Mouse (Mus musculus) NIH3T3 (cell line): ENCODE data around the gene Fbxo41.

Experiments used
- DNase-seq: peaks from one replicate; pipeline ENCODE4 v3.0.0-alpha.2; 2012; ENCODE audit warnings: low read depth

Gene Fbxo41

GRCm38 (mm10) chr6:85447351-85447750, 55.4 kb downstream of the Fbxo41 start:
- no peak for DNase-seq

DNA sequence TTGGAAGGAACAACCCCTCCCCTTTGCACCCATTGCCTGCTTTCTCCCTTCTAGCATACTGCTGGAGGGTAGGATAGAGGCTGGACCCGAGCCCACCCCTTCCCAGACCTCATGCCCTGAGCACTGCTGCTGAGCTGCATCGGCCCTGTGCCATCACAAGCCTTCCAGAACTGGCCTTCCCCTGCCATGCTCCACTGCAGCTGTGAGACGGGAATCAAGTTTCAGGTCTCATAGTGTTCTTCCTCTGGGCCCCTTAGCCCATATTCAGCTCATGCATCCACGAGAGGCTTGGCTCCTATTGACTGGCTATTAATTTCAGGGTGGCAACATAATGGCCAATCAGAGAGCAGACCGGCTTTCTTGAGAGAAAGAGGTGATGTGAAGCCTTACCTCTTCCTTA, 57.5 kb downstream of the Fbxo41 start:
- no peak for DNase-seq

DNA sequence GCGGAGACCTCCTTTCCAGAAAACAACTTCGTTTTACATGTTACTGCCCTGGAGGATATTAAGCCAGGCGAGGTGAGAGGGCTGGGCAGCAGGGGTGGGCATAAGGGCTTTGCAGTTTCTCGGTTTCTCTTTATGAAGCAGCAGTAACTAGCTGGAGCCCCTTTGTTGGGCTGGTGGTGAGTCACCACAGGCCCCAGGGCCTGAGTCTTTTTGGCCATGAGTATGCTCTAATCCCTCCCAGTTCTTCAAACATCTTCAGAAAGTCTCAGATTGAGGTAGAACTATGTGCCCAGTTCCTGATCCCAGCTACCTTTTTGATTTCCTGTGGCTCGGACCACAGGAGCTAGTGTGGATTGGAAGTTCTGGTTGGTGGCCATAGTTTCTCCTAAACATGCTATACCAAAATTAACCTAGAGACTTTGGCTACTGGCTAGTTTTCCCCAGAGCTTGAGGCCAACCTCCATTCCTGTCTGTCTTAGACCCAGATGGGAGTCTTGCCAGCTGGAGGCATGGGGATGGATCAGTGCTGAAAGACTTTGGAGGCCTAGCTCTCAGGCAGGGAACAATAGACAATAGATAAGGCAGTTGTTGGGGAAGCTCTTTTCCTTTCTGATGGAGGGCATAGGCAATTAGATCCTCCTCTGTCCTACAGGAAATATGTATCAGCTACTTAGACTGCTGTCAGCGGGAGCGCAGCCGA, 58.4 kb downstream of the Fbxo41 start:
- peak; percentile 62 for DNase-seq

GRCm38 (mm10) chr6:85443488-85444233, 59.1 kb downstream of the Fbxo41 start:
- DNase-seq, result peak; percentile 49

DNA sequence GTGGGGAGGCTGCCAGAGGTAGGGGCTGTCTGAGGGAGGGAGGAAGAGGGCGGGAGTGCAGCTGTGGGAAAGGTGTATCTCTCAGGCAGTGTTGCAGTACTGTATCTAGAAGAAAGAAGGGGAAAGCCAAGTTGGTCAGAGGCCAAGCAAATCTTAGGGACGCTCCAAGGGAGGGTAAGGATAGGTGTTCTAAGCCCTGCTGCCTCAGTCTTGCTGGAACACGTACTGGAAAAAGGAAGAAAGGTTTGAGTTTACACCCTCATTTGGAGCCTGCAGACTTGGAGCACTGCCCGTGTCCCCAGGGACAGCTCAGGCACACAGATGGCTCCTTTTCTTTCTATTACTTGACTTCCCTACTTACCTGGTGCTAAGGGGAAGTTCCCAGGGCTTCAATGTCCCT, 61.7 kb downstream of the Fbxo41 start:
- no peak for DNase-seq

GRCm38 (mm10) chr6:85436631-85437030, 66.2 kb downstream of the Fbxo41 start:
- DNase-seq, result peak; percentile 78

DNA sequence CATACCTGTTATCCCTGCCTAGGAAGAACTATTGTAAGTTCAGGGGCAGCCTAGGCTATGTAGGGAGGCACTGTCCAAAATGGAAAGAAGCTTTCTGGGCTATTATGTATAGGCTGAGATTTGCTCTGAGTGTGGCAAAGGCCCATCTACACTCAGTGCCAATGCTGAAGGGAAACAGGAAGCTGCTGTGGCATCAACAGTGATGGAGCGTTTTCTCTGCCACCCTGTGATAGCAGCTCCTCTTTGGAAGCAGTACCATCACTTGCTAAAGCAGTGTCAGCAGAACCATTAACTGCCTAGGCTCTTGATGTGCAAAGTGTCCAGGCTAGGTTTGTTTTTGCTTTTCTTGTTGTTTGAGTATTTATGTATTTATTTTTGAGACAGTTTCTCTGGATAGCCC, 66.6 kb downstream of the Fbxo41 start:
- no peak for DNase-seq

GRCm38 (mm10) chr6:85433865-85434264, 68.9 kb downstream of the Fbxo41 start:
- no peak for DNase-seq

DNA sequence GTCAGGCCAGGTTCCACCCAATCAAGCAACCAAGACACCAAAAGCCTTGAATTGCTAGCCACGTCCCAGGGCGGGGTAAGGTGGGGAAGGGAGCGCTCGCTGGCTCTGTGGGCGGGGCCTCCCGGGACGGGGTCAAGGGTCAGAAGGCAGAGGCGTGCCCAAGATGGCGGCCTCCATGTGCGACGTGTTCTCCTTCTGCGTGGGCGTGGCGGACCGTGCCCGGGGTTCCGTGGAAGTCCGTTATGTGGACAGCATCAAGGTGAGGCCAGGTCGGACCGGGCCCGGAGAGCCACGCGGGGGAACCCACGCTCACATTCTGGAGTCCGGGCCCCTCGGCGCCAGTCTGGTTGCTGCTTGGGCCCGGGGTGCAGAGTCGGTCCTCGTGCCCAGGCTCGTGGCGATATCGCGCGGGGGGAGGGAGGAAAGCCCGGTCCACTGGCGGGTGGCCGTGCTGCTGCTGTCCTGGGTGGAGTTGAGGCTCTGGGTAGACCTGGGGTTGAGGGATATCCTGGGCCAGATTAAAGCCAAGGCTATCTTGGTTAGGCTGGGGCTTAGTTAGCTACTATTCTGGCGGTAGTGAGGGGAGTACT, 70.9 kb downstream of the Fbxo41 start, which contains the start of gene Smyd5:
Gene Smyd5, plus strand, starts transcription at position 148 of the 590 bp plus-strand sequence.
- DNase-seq, result peak; percentile 95

GRCm38 (mm10) chr6:85431274-85431841, 71.4 kb downstream of the Fbxo41 start:
- DNase-seq, result peak; percentile 45

GRCm38 (mm10) chr6:85423836-85424379, 78.9 kb downstream of the Fbxo41 start, which contains the start of gene Noto:
Noto (plus strand) TSS chr6:85423886.
- no peak for DNase-seq
